Mouse (Mus musculus): ENCODE data around the gene Trex1. TPM values are rescaled to one million over a fixed set of nuclear protein-coding genes. Genes with fewer than 3 reads are reported as not detected.
A peak's percentile ranks its signal among the peaks of the same experiment; 100 is the strongest.

Gene Trex1
- polyA plus RNA-seq, 1 experiment from 2014 or later, result 16.6 TPM

GRCm38 (mm10) chr9:109098366-109098765, 38.8 kb upstream of the Trex1 start:
- H3K27ac ChIP-seq (ENCODE audit: low read length), result peak overlapping the region; percentile 99
- no peak overlapping the region for H3K4me3 ChIP-seq (ENCODE audit: low read length)
- no peak for ATAC-seq (ENCODE audit: low FRiP score, low TSS enrichment)
- 0 out of 2 replicates have a peak overlapping the region, but pooled peaks have one; percentile 51 for H3K9ac ChIP-seq (replicated peaks; ENCODE audit: low read length)
- H3K4me2 ChIP-seq (replicated peaks; ENCODE audit: low read depth, low read length), result peak overlapping the region; percentile 74
- 86% methylated on average over 8 of the region's 8 CpGs for WGBS
- peaks cover 59% of the 10 kb centered on the region for H3K4me1 ChIP-seq (ENCODE audit: insufficient read depth, low read length)
- H3K27me3 ChIP-seq (ENCODE audit: insufficient read depth, low read length), result no peaks in the 10 kb centered on the region
- no peaks in the 10 kb centered on the region for H3K9me3 ChIP-seq (ENCODE audit: low read length)
- H3K36me3 ChIP-seq (ENCODE audit: insufficient read depth, low read length), result peaks cover 23% of the 10 kb centered on the region

- 57% methylated on average over 5 of the region's 5 CpGs for WGBS
- Histone ChIP-seq H3K4me1 (ENCODE audit: insufficient read depth, low read length) (peaks cover 64% of the 10 kb centered on the region), H3K9me3 (ENCODE audit: low read length) (no peaks in the 10 kb centered on the region), H3K9ac (replicated peaks; ENCODE audit: low read length) (peak overlapping the region; percentile 98), H3K4me3 (ENCODE audit: low read length) (no peak overlapping the region; the same call in 1 of the 2 replicates), H3K4me2 (replicated peaks; ENCODE audit: low read depth, low read length) (peak overlapping the region; percentile 74), H3K36me3 (ENCODE audit: insufficient read depth, low read length) (peaks cover 21% of the 10 kb centered on the region), H3K27ac (ENCODE audit: low read length) (peak overlapping the region; percentile 99), H3K27me3 (ENCODE audit: insufficient read depth, low read length) (no peaks in the 10 kb centered on the region)
- ATAC-seq (ENCODE audit: low FRiP score, low TSS enrichment), result no peak
These were observed 38.3 kb upstream of the Trex1 start for GRCm38 (mm10) chr9:109097831-109098230.

GRCm38 (mm10) chr9:109097291-109097690, 37.8 kb upstream of the Trex1 start:
- peak overlapping the region; percentile 75 for H3K4me3 ChIP-seq (ENCODE audit: low read length)
- peak overlapping the region; percentile 99 for H3K27ac ChIP-seq (ENCODE audit: low read length)
- no peaks in the 10 kb centered on the region for H3K27me3 ChIP-seq (ENCODE audit: insufficient read depth, low read length)
- ATAC-seq (ENCODE audit: low FRiP score, low TSS enrichment), result no peak
- H3K36me3 ChIP-seq (ENCODE audit: insufficient read depth, low read length), result peaks cover 16% of the 10 kb centered on the region
- no peaks in the 10 kb centered on the region for H3K9me3 ChIP-seq (ENCODE audit: low read length)
- WGBS, result 20% methylated on average over 6 of the region's 6 CpGs
- peaks cover 65% of the 10 kb centered on the region for H3K4me1 ChIP-seq (ENCODE audit: insufficient read depth, low read length)
- peak overlapping the region; percentile 74 for H3K4me2 ChIP-seq (replicated peaks; ENCODE audit: low read depth, low read length)
- peak overlapping the region; percentile 98 for H3K9ac ChIP-seq (replicated peaks; ENCODE audit: low read length)

- peak overlapping the region; percentile 75 for H3K4me3 ChIP-seq (ENCODE audit: low read length)
- ATAC-seq (ENCODE audit: low FRiP score, low TSS enrichment), result peak; percentile 14; the same call in 1 of the 2 replicates
- H3K36me3 ChIP-seq (ENCODE audit: insufficient read depth, low read length), result peaks cover 13% of the 10 kb centered on the region
- 24% methylated on average over 6 of the region's 6 CpGs for WGBS
- no peaks in the 10 kb centered on the region for H3K27me3 ChIP-seq (ENCODE audit: insufficient read depth, low read length)
- peaks cover 65% of the 10 kb centered on the region for H3K4me1 ChIP-seq (ENCODE audit: insufficient read depth, low read length)
- H3K4me2 ChIP-seq (replicated peaks; ENCODE audit: low read depth, low read length), result peak overlapping the region; percentile 74
- peak overlapping the region; percentile 98 for H3K9ac ChIP-seq (replicated peaks; ENCODE audit: low read length)
- H3K9me3 ChIP-seq (ENCODE audit: low read length), result no peaks in the 10 kb centered on the region
- peak overlapping the region; percentile 99 for H3K27ac ChIP-seq (ENCODE audit: low read length)
These were observed 37.3 kb upstream of the Trex1 start for GRCm38 (mm10) chr9:109096856-109097255.

GRCm38 (mm10) chr9:109096251-109096661, 36.7 kb upstream of the Trex1 start:
- H3K4me1 ChIP-seq (ENCODE audit: insufficient read depth, low read length), result peaks cover 69% of the 10 kb centered on the region
- H3K27ac ChIP-seq (ENCODE audit: low read length), result peak overlapping the region; percentile 99
- H3K36me3 ChIP-seq (ENCODE audit: insufficient read depth, low read length), result peaks cover 17% of the 10 kb centered on the region
- no peaks in the 10 kb centered on the region for H3K9me3 ChIP-seq (ENCODE audit: low read length)
- peak overlapping the region; percentile 98 for H3K9ac ChIP-seq (replicated peaks; ENCODE audit: low read length)
- ATAC-seq (ENCODE audit: low FRiP score, low TSS enrichment), result no peak
- 13% methylated on average over 9 of the region's 9 CpGs for WGBS
- peak overlapping the region; percentile 75 for H3K4me3 ChIP-seq (ENCODE audit: low read length)
- H3K27me3 ChIP-seq (ENCODE audit: insufficient read depth, low read length), result no peaks in the 10 kb centered on the region
- peak overlapping the region; percentile 74 for H3K4me2 ChIP-seq (replicated peaks; ENCODE audit: low read depth, low read length)

GRCm38 (mm10) chr9:109095137-109095982, 35.8 kb upstream of the Trex1 start, which contains the start of gene Plxnb1:
TSS of gene Plxnb1 (plus strand) at chr9:109095389.
- Histone ChIP-seq H3K9ac (replicated peaks; ENCODE audit: low read length) (peak within 1 kb of the TSS; percentile 98), H3K4me2 (replicated peaks; ENCODE audit: low read depth, low read length) (peak within 1 kb of the TSS; percentile 74), H3K4me3 (ENCODE audit: low read length) (peak within 1 kb of the TSS; percentile 75), H3K27ac (ENCODE audit: low read length) (peak within 1 kb of the TSS; percentile 99), H3K27me3 (ENCODE audit: insufficient read depth, low read length) (no peaks in the 10 kb centered on the region), H3K4me1 (ENCODE audit: insufficient read depth, low read length) (peaks cover 69% of the 10 kb centered on the region), H3K9me3 (ENCODE audit: low read length) (no peaks in the 10 kb centered on the region), H3K36me3 (ENCODE audit: insufficient read depth, low read length) (peaks cover 13% of the 10 kb centered on the region)
- peak; percentile 46 for ATAC-seq (ENCODE audit: low FRiP score, low TSS enrichment)
- WGBS, result 0% methylated on average over 82 of the region's 102 CpGs

GRCm38 (mm10) chr9:109094553-109095136, 35.1 kb upstream of the Trex1 start:
- H3K4me1 ChIP-seq (ENCODE audit: insufficient read depth, low read length), result peaks cover 66% of the 10 kb centered on the region

GRCm38 (mm10) chr9:109093786-109094552, 34.4 kb upstream of the Trex1 start:
- Histone ChIP-seq H3K36me3 (ENCODE audit: insufficient read depth, low read length) (peaks cover 8% of the 10 kb centered on the region), H3K4me1 (ENCODE audit: insufficient read depth, low read length) (peaks cover 60% of the 10 kb centered on the region), H3K9ac (replicated peaks; ENCODE audit: low read length) (peak overlapping the region; percentile 98), H3K4me2 (replicated peaks; ENCODE audit: low read depth, low read length) (peak overlapping the region; percentile 74), H3K9me3 (ENCODE audit: low read length) (no peaks in the 10 kb centered on the region), H3K27me3 (ENCODE audit: insufficient read depth, low read length) (no peaks in the 10 kb centered on the region), H3K27ac (ENCODE audit: low read length) (peak overlapping the region; percentile 99), H3K4me3 (ENCODE audit: low read length) (peak overlapping the region; percentile 75)
- 12% methylated on average over 11 of the region's 11 CpGs for WGBS
- ATAC-seq (ENCODE audit: low FRiP score, low TSS enrichment), result peak; percentile 3; the same call in 1 of the 2 replicates

More at GRCm38 (mm10) chr9:109094553-109095136, 35.1 kb upstream of the Trex1 start:
- Histone ChIP-seq H3K9me3 (ENCODE audit: low read length) (no peaks in the 10 kb centered on the region), H3K4me2 (replicated peaks; ENCODE audit: low read depth, low read length) (peak overlapping the region; percentile 74), H3K9ac (replicated peaks; ENCODE audit: low read length) (peak overlapping the region; percentile 98), H3K27ac (ENCODE audit: low read length) (peak overlapping the region; percentile 99), H3K4me3 (ENCODE audit: low read length) (peak overlapping the region; percentile 75), H3K36me3 (ENCODE audit: insufficient read depth, low read length) (peaks cover 8% of the 10 kb centered on the region), H3K27me3 (ENCODE audit: insufficient read depth, low read length) (no peaks in the 10 kb centered on the region)
- WGBS, result under 1% methylated on average over 21 of the region's 21 CpGs
- peak; percentile 13 for ATAC-seq (ENCODE audit: low FRiP score, low TSS enrichment)

GRCm38 (mm10) chr9:109092799-109093198, 33.3 kb upstream of the Trex1 start:
- Histone ChIP-seq H3K4me1 (ENCODE audit: insufficient read depth, low read length) (peaks cover 54% of the 10 kb centered on the region), H3K9me3 (ENCODE audit: low read length) (no peaks in the 10 kb centered on the region), H3K27ac (ENCODE audit: low read length) (peak overlapping the region; percentile 54; the same call in 1 of the 2 replicates), H3K27me3 (ENCODE audit: insufficient read depth, low read length) (no peaks in the 10 kb centered on the region), H3K4me3 (ENCODE audit: low read length) (no peak overlapping the region), H3K4me2 (replicated peaks; ENCODE audit: low read depth, low read length) (no peak overlapping the region), H3K9ac (replicated peaks; ENCODE audit: low read length) (no peak overlapping the region), H3K36me3 (ENCODE audit: insufficient read depth, low read length) (peaks cover 8% of the 10 kb centered on the region)
- ATAC-seq (ENCODE audit: low FRiP score, low TSS enrichment), result no peak
- 46% methylated on average over 6 of the region's 6 CpGs for WGBS

Measured in kidney, embryonic 16.5 days (tissue).